Mouse (Mus musculus) megakaryocyte, embryonic 14.5 days (primary cell): Measurements from ENCODE around the gene Ctcf. TPM values are rescaled to one million over a fixed set of nuclear protein-coding genes. Genes with fewer than 3 reads are reported as not detected.
"Not testable (repeated sequence)": the region's sequence is repeated elsewhere in the genome, so short reads cannot be mapped to it uniquely, and the experiment has no call there.

Source experiments
- H3K27me3 ChIP-seq: replicated peaks from 2 replicates; pipeline ENCODE3; 2012; ENCODE audit warnings: inconsistent platforms
- H3K36me3 ChIP-seq: replicated peaks from 2 replicates; pipeline ENCODE3; 2012; ENCODE audit warnings: low read length, inconsistent platforms, mixed read lengths
- H3K4me1 ChIP-seq: 2 replicates; pipeline ENCODE4 v1.6.1; 2012; ENCODE audit warnings: inconsistent platforms
- H3K4me3 ChIP-seq: replicated peaks from 2 replicates; pipeline ENCODE3; 2012; ENCODE audit warnings: moderate library complexity, mild to moderate bottlenecking, inconsistent platforms
- H3K9me3 ChIP-seq: 2 replicates; pipeline ENCODE4 v1.6.1; 2012; ENCODE audit warnings: inconsistent platforms
- FLI1 ChIP-seq: IDR thresholded peaks from 2 replicates; pipeline ENCODE4 v1.6.1; 2012; ENCODE audit warnings: low read length, inconsistent platforms, mixed read lengths
- GATA1 ChIP-seq: IDR thresholded peaks from 3 replicates; pipeline ENCODE4 v1.6.1; 2012; ENCODE audit warnings: mixed read lengths, low read length, inconsistent platforms, borderline replicate concordance
- polyA plus RNA-seq: library from polyadenylated mRNA; stranded (reverse); fragments of >175 nt; gene quantifications from 2 replicates; pipeline ENCODE4 v1.2.3, GENCODE M21; 2012; ENCODE audit warnings: low replicate concordance; ENCODE audit not compliant: insufficient read depth

Gene Ctcf
- 18.1 and 68.4 TPM in 2 replicates for polyA plus RNA-seq

GRCm38 (mm10) chr8:105636018-105636962 lies at the start of gene Ctcf:
TSS of gene Ctcf (plus strand) at chr8:105636568.
- peak within 1 kb of the TSS; percentile 96 for H3K4me3 ChIP-seq
- H3K9me3 ChIP-seq = no peaks in the 10 kb centered on the region
- H3K27me3 ChIP-seq = no peaks in the 10 kb centered on the region
- TF ChIP-seq FLI1 (no peak), GATA1 (no peak)
- peaks cover 56% of the 10 kb centered on the region for H3K4me1 ChIP-seq
- peaks cover 5% of the 10 kb centered on the region for H3K36me3 ChIP-seq

- Histone ChIP-seq H3K27me3 (peaks cover 21% of the 10 kb centered on the region), H3K9me3 (peaks cover 7% of the 10 kb centered on the region; the same call in 1 of the 2 replicates), H3K4me1 (peaks cover 30% of the 10 kb centered on the region), H3K4me3 (no peak overlapping the region), H3K36me3 (no peaks in the 10 kb centered on the region)
- TF ChIP-seq FLI1 = no peak
- no peak for TF ChIP-seq GATA1
These were observed 43.9 kb upstream of the Ctcf start for GRCm38 (mm10) chr8:105592431-105592830.

GRCm38 (mm10) chr8:105593859-105594258 lies 42.5 kb upstream of the Ctcf start:
- Histone ChIP-seq H3K4me3 (no peak overlapping the region), H3K9me3 (peaks cover 7% of the 10 kb centered on the region; the same call in 1 of the 2 replicates), H3K36me3 (no peaks in the 10 kb centered on the region), H3K4me1 (peaks cover 31% of the 10 kb centered on the region), H3K27me3 (peaks cover 17% of the 10 kb centered on the region)
- no peak for TF ChIP-seq GATA1

GRCm38 (mm10) chr8:105594451-105595242 lies 41.7 kb upstream of the Ctcf start:
- H3K9me3 ChIP-seq = no peaks in the 10 kb centered on the region
- peaks cover 31% of the 10 kb centered on the region for H3K4me1 ChIP-seq
- no peaks in the 10 kb centered on the region for H3K36me3 ChIP-seq
- no peak overlapping the region for H3K4me3 ChIP-seq
- H3K27me3 ChIP-seq = peaks cover 17% of the 10 kb centered on the region
- TF ChIP-seq GATA1 (no peak), FLI1 (no peak)

GRCm38 (mm10) chr8:105596362-105597034 lies 39.9 kb upstream of the Ctcf start:
- no peaks in the 10 kb centered on the region for H3K9me3 ChIP-seq
- peak overlapping the region; percentile 93 for H3K4me3 ChIP-seq
- H3K36me3 ChIP-seq = no peaks in the 10 kb centered on the region
- peaks cover 12% of the 10 kb centered on the region for H3K27me3 ChIP-seq
- H3K4me1 ChIP-seq = peaks cover 36% of the 10 kb centered on the region
- TF ChIP-seq GATA1 = no peak
- no peak for TF ChIP-seq FLI1

- Histone ChIP-seq H3K36me3 (no peaks in the 10 kb centered on the region), H3K27me3 (peaks cover 14% of the 10 kb centered on the region), H3K4me1 (peaks cover 47% of the 10 kb centered on the region), H3K4me3 (no peak overlapping the region), H3K9me3 (no peaks in the 10 kb centered on the region)
- TF ChIP-seq GATA1 = no peak
- TF ChIP-seq FLI1 = no peak
These were observed 37.6 kb upstream of the Ctcf start for GRCm38 (mm10) chr8:105598777-105599176.

GRCm38 (mm10) chr8:105601301-105601700 lies 35.1 kb upstream of the Ctcf start:
- peaks cover 44% of the 10 kb centered on the region for H3K4me1 ChIP-seq
- peaks cover 3% of the 10 kb centered on the region for H3K27me3 ChIP-seq
- no peak for TF ChIP-seq FLI1
- no peaks in the 10 kb centered on the region for H3K9me3 ChIP-seq
- H3K4me3 ChIP-seq = no peak overlapping the region
- H3K36me3 ChIP-seq = no peaks in the 10 kb centered on the region

- H3K4me3 ChIP-seq, H3K27me3 ChIP-seq, H3K9me3 ChIP-seq, H3K36me3 ChIP-seq: not testable (repeated sequence)
- H3K4me1 ChIP-seq = peaks cover 45% of the 10 kb centered on the region
These were observed 33.8 kb upstream of the Ctcf start for GRCm38 (mm10) chr8:105602540-105602939.

GRCm38 (mm10) chr8:105604804-105605381 lies 31.5 kb upstream of the Ctcf start, which contains the start of gene Ripor1:
TSS of gene Ripor1 (plus strand) at chr8:105605255.
- no peaks in the 10 kb centered on the region for H3K9me3 ChIP-seq
- H3K27me3 ChIP-seq = peaks cover 3% of the 10 kb centered on the region
- H3K4me1 ChIP-seq = peaks cover 69% of the 10 kb centered on the region
- no peaks in the 10 kb centered on the region for H3K36me3 ChIP-seq
- TF ChIP-seq FLI1 = no peak
- peak; percentile 31; the same call in 1 of the 3 replicates for TF ChIP-seq GATA1
- peak within 1 kb of the TSS; percentile 100 for H3K4me3 ChIP-seq
